Mouse (Mus musculus) midbrain, embryonic 15.5 days (tissue): ENCODE results near the gene 1600012H06Rik. TPM values are rescaled to one million over a fixed set of nuclear protein-coding genes. Genes with fewer than 3 reads are reported as not detected.
A peak's percentile ranks its signal among the peaks of the same experiment; 100 is the strongest.
"Not testable (repeated sequence)": the region's sequence is repeated elsewhere in the genome, so short reads cannot be mapped to it uniquely, and the experiment has no call there.

Source experiments
- ATAC-seq: fragments of 200-750 bp; cut with Nextera tagmentation; replicated peaks from 2 replicates; pipeline ENCODE4 v1.8.0; 2017; ENCODE audit warnings: moderate TSS enrichment
- H3K27ac ChIP-seq: fragments of 300-500 bp; sonication (generic); 2 replicates; pipeline ENCODE4 v1.5.1; 2015; ENCODE audit warnings: mild to moderate bottlenecking, inconsistent platforms
- H3K27me3 ChIP-seq: fragments of 300-500 bp; sonication (generic); replicated peaks from 2 replicates; pipeline ENCODE4 v1.6.1; 2015; ENCODE audit warnings: inconsistent platforms
- H3K36me3 ChIP-seq: fragments of 300-500 bp; sonication (generic); replicated peaks from 2 replicates; pipeline ENCODE4 v1.6.1; 2015; ENCODE audit warnings: inconsistent platforms
- H3K4me1 ChIP-seq: fragments of 300-500 bp; sonication (generic); 2 replicates; pipeline ENCODE4 v1.6.1; 2015; ENCODE audit warnings: inconsistent platforms
- H3K4me2 ChIP-seq: fragments of 300-500 bp; sonication (generic); 2 replicates; pipeline ENCODE4 v1.6.1; 2015; ENCODE audit warnings: inconsistent platforms, mild to moderate bottlenecking, moderate library complexity
- H3K4me3 ChIP-seq: fragments of 300-500 bp; sonication (generic); 2 replicates; pipeline ENCODE4 v1.5.1; 2015; ENCODE audit warnings: mild to moderate bottlenecking, inconsistent platforms
- H3K9ac ChIP-seq: fragments of 300-500 bp; sonication (generic); 2 replicates; pipeline ENCODE4 v1.6.1; 2015; ENCODE audit warnings: mild to moderate bottlenecking, inconsistent platforms
- H3K9me3 ChIP-seq: fragments of 300-500 bp; sonication (generic); 2 replicates; pipeline ENCODE4 v1.6.1; 2016; ENCODE audit warnings: inconsistent platforms
- WGBS: fragments of 180-500 bp; shearing (Covaris S2); methylation state at CpG from one replicate; pipeline ENCODE4 v1.1.7; 2015; ENCODE audit warnings: mixed read lengths; 5-methylcytosine and 5-hydroxymethylcytosine counted together
- polyA plus RNA-seq: library from polyadenylated mRNA; unstranded; fragments of >200 nt; fragmentation: Nextera tagmentation; extraction: Ambion mirVana; gene quantifications from 2 replicates; pipeline ENCODE4 v1.2.1, GENCODE M21; 2015

Gene 1600012H06Rik
- polyA plus RNA-seq, 1 experiment from 2014 or later, result 21.1 TPM

DNA sequence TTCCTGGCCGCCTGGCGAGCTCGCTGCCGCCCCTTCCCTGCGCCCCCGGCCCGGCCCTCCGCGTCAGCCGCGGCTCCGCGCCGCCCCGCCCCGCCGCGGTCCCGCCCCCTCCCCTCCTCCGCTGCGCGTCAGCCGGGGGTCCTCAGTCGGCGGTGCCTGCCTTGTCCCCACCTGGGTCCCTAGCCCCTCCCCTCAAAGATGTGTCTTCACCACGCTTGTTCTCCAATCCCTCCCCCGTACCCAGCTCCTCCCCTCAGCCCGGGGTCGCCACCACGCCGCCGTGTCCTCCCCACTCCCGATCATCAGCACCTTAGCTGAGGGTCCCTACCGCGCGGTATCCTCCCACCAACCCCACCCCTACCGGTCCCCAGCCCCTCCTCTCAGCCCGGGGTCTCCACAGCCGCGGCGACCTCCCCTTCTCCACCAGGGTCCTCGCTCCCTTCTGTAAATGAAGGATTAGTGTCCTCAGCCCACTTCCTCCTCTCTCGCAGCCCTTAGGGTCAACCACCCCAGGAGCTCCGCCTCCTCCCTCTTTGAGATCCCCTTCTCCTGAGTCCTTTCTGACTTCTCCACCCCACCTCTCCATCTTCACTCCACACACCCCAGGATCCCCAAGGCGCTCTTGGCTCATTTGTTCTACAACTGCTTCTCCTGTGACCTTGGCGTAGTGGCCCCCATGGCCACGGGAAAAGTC is 50.3 kb downstream of the 1600012H06Rik start:
- no CpG with 5 or more reads among the region's 47 CpGs for WGBS
- not testable (repeated sequence) for H3K9me3 ChIP-seq, H3K36me3 ChIP-seq, H3K4me3 ChIP-seq, H3K27me3 ChIP-seq, H3K27ac ChIP-seq, H3K9ac ChIP-seq, H3K4me1 ChIP-seq, H3K4me2 ChIP-seq
- peak; percentile 93 for ATAC-seq

- H3K9me3 ChIP-seq, H3K36me3 ChIP-seq, H3K4me1 ChIP-seq, H3K9ac ChIP-seq, H3K4me3 ChIP-seq, H3K27me3 ChIP-seq, ATAC-seq, H3K27ac ChIP-seq, H3K4me2 ChIP-seq: not testable (repeated sequence)
- WGBS, result no CpG with 5 or more reads among the region's 5 CpGs
These were observed 51.2 kb downstream of the 1600012H06Rik start for GRCm38 (mm10) chr17:14994140-14994539.

DNA sequence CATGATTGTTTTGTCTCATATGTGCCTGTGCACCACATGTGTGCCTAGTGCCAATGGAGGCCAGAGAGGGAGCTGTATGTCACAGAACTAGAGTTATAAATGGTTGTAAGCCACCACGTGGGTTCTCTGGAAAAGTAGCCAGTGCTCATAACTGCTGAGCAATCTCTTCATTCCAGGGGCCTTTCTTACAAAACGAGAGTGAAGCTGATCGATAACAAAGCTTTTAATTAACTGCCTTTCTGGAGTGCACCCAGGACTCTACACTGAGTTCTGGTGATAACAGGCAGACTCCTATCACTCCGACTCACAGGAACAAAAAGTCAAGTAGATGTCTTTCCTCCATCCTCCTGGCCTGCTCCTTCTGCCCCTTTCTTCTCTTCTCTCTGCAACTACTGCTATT is 57.1 kb downstream of the 1600012H06Rik start:
- H3K4me2 ChIP-seq, H3K4me3 ChIP-seq, H3K27ac ChIP-seq, H3K36me3 ChIP-seq, H3K27me3 ChIP-seq, H3K9ac ChIP-seq, H3K4me1 ChIP-seq, H3K9me3 ChIP-seq, ATAC-seq: not testable (repeated sequence)
- WGBS, result no CpG with 5 or more reads among the region's 4 CpGs

GRCm38 (mm10) chr17:15009088-15009487 is 66.1 kb downstream of the 1600012H06Rik start:
- not testable (repeated sequence) for H3K27ac ChIP-seq, H3K4me3 ChIP-seq, H3K4me2 ChIP-seq, H3K27me3 ChIP-seq, H3K9ac ChIP-seq, H3K36me3 ChIP-seq, H3K4me1 ChIP-seq, ATAC-seq, H3K9me3 ChIP-seq
- no CpG with 5 or more reads among the region's 3 CpGs for WGBS

Other genes with a start within 250 kb of the 1600012H06Rik start
- 2.6 and 3.0 TPM in 2 replicates for gene Thbs2, start 248.9 kb upstream of the 1600012H06Rik start, polyA plus RNA-seq
- gene Wdr27, start within 50 bp of the 1600012H06Rik start, polyA plus RNA-seq, result 8.2 and 9.0 TPM in 2 replicates
- gene Phf10, start 18.1 kb downstream of the 1600012H06Rik start, polyA plus RNA-seq, result 15.9 and 16.0 TPM in 2 replicates
- gene 9030025P20Rik, start 35.3 kb downstream of the 1600012H06Rik start, polyA plus RNA-seq, result 8.3 and 9.6 TPM in 2 replicates
- 1.6 TPM in 1 of 2 replicates, not detected in the other for gene Gm3417, start 35.6 kb downstream of the 1600012H06Rik start, polyA plus RNA-seq
- 9.9 and 10.5 TPM in 2 replicates for gene Gm3435, start 67.0 kb downstream of the 1600012H06Rik start, polyA plus RNA-seq
- gene Ermard, start 98.0 kb downstream of the 1600012H06Rik start, polyA plus RNA-seq, result 85.6 and 91.8 TPM in 2 replicates
- gene Tcte3, start 98.3 kb downstream of the 1600012H06Rik start, polyA plus RNA-seq, result 0.53 TPM in 1 of 2 replicates, not detected in the other
- 3.9 and 5.0 TPM in 2 replicates for gene Gm3448, start 98.4 kb downstream of the 1600012H06Rik start, polyA plus RNA-seq